Mouse (Mus musculus): ENCODE measurements around the gene Tex10.

- TF ChIP-seq POLR2AphosphoS2 (IDR thresholded peaks at IDR 0.05; ENCODE audit: insufficient read length, low read depth) (no peak), TCF3 (IDR thresholded peaks at IDR 0.05; ENCODE audit: insufficient read length, low read depth) (no peak), POLR2A (IDR thresholded peaks at IDR 0.05; ENCODE audit: insufficient read length, low read depth) (no peak), SRF (IDR thresholded peaks at IDR 0.05; ENCODE audit: control insufficient read depth, insufficient read length, low read depth) (no peak)
Observed at GRCm38 (mm10) chr4:48454106-48454773, 19.0 kb downstream of the Tex10 start.

All from myocyte (in vitro differentiated cells).